Mouse (Mus musculus) G1E-ER4 (cell line): Measurements from ENCODE around the gene Sec62. TPM values are rescaled to one million over a fixed set of nuclear protein-coding genes. Genes with fewer than 3 reads are reported as not detected.

ENCODE experiments used
- GATA1 ChIP-seq: IDR thresholded peaks from one replicate; pipeline ENCODE4 v1.8.0; 2012; ENCODE audit warnings: low read length, inconsistent platforms
- polyA plus RNA-seq: library from polyadenylated mRNA; stranded (reverse); fragments of >175 nt; gene quantifications from 2 replicates; pipeline ENCODE4 v1.2.3, GENCODE M21; 2012

Gene Sec62
- polyA plus RNA-seq, 1 experiment: 20.3 TPM

DNA sequence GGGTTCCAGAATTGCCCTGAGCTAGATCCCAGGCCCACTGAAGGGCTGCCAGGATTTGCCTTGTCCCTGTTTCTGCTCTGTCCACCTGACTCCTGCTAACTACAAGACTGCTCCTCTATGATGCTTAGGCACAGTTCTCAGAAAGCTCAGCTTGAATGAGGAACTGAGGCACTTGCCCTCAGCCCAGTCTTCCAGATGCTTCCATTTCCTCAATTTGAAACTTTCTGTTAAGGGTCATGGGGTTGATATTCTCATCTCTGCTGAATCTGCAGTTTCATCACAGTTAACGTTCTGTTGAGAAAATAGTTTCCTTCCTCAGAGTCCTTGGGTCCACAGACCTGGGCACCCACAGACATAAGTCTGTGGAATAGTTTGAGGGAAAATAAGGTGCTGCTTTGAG is 72.0 kb downstream of the Sec62 start:
- no peak for TF ChIP-seq GATA1

DNA sequence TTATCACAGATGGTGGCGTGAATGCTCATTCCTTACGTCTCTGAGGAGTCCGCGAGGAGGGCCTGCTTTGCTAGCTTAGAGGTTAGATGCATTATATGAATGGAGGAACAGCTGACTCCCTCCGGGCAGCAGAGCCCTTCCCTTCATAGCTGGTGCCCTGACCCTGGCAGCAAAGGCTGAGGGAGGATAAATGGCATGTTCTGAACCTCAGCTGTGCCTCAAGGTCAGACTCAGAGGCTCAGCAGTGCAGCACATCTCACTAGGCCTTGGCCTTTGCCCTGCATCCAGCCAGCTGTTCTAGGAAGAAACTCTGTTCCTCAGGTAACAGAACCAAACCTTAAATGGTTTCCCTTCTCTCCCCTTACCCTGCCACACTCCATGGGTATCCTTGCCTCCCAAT is 75.5 kb downstream of the Sec62 start:
- TF ChIP-seq GATA1: no peak

DNA sequence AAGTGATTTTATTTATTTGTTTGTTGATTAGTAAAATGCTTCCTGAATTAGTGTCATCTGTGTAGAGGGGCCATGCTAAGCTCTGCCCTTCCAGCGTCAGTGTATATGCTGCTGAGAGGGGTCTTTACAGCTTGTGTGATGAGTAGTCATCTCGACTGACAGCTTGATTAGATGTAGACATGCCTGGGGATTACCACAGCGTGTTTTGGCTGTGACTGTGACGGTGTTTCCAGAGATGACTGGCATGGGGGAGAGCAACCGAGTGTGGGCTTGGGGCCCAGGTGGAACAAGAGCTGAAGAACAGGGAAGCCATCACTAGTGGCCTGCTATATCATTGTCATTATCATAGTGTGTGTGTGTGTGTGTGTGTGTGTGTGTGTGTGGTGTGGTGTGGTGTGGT is 76.0 kb downstream of the Sec62 start:
- no peak for TF ChIP-seq GATA1

DNA sequence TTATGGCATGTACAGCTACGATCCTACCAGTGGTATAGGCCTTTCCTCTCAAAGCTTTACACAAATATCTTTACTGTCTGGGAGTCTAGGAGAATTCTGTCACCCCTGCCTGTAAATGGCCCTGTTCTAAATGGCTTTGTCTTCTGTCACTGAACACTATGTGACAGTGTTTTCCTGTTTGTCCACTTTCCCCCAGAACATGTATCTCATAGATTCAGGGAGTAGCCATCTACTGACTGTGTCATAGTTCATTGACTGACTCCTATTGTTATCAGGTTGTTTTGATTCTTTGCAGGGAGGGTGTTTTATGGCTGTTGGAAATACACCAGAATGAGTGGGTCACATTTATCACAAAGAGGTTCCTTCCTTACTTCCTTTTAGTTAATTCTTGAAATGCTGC is 77.3 kb downstream of the Sec62 start:
- TF ChIP-seq GATA1: no peak

Other genes starting within 250 kb of the Sec62 start
- not detected in 2 replicates for gene Mecom, start 244.9 kb upstream of the Sec62 start, polyA plus RNA-seq
- gene Actrt3, start 192.9 kb upstream of the Sec62 start, polyA plus RNA-seq: not detected in 2 replicates
- gene Mynn, start 190.8 kb upstream of the Sec62 start, polyA plus RNA-seq: 0.48 and 0.67 TPM in 2 replicates
- gene Lrriq4, start 148.4 kb upstream of the Sec62 start, polyA plus RNA-seq: not detected in 2 replicates
- gene Lrrc34, start 145.0 kb upstream of the Sec62 start, polyA plus RNA-seq: not detected in 2 replicates
- not detected in 2 replicates for gene Lrrc31, start 93.0 kb upstream of the Sec62 start, polyA plus RNA-seq
- 0.02 TPM in 1 of 2 replicates, not detected in the other for gene Samd7, start 46.6 kb upstream of the Sec62 start, polyA plus RNA-seq
- gene Gpr160, start 63.1 kb downstream of the Sec62 start, polyA plus RNA-seq: not detected in 2 replicates
- 2.3 and 3.8 TPM in 2 replicates for gene Phc3, start 176.5 kb downstream of the Sec62 start, polyA plus RNA-seq
- gene Prkci, start 202.9 kb downstream of the Sec62 start, polyA plus RNA-seq: 4.3 and 5.7 TPM in 2 replicates